Mouse (Mus musculus) MEL-GATA-1-ER (cell line): Measurements from ENCODE around the gene Nphp3.

Experiments
- DNase-seq: peaks from one replicate; pipeline ENCODE4 v3.0.0-alpha.2; 2012; ENCODE audit warnings: low read depth; ENCODE audit errors: extremely low read depth

Gene Nphp3

DNA sequence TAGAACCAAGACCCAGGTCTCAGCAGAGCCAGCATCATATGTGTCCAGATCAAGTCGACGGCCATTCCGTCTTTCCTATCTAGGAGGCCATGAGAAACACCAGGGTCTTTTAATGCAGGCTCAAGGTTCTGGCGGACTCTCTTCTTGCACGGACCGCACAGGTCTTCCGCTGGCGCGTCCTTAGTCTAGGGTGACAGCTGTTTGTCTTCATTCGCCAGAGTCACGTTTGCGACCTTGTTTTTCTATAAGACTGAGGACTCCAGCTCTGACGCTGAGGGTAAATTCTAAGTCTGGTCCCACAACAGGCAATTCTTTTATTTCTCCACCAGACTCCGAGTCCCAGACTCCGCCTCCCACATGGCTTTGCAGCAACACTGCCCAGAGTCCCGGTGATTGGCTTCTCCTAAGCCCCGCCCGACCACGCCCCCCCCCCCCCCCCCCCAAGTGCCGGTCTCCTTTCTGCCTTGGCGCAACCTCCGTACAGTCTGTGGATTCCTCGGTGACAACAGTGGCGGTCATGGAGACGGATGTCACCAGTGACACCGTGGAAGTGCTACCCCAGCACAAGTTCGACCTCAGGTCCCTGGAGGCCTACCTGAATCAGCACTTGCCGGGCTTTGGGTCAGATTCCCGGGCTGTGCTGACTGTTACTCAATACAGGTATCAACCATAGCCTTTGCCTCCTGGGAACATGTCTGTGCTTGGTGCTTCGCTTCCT is 61.1 kb downstream of the Nphp3 start, which contains the start of gene Acad11:
TSS of gene Acad11 (plus strand) at position 134 of the 718 bp plus-strand sequence.
- DNase-seq = peak; percentile 86

DNA sequence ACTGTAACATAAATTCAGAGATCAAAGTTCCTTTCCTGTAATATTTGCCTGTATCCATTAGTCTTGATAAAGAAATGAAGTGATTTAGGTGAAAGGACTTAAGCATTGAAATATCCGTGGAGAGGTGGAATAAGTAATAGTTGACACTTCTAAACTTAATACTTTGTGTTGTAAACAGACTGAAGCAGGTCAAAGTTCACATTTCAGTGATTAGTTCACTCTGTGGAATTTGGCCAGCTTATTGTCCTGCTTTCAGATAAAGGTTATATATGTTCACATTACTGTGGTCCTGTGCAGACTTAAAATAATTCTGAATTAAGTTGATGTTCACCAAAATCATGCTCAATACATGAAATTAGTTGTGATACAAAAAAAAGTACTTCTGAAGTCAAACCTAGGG is 62.2 kb downstream of the Nphp3 start:
- no peak for DNase-seq

DNA sequence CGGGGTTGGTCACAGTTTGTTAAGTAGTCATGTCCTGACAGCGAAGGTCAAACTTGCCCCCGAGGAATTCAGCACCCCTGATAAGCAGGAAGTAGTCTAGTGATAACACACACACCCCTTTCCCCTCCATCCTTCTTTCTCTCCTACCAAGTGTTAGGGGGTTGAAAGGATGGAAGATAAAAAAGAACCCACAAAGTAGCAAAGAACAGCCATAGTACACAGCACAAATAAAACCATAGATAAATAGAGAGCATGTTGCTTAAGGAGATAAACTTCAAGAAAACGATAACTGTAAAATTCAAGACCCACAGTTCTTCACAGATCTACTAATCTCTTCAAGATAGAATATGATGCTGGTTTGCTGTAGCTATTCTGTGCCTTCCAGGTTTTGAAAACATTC is 67.9 kb downstream of the Nphp3 start:
- DNase-seq = no peak

DNA sequence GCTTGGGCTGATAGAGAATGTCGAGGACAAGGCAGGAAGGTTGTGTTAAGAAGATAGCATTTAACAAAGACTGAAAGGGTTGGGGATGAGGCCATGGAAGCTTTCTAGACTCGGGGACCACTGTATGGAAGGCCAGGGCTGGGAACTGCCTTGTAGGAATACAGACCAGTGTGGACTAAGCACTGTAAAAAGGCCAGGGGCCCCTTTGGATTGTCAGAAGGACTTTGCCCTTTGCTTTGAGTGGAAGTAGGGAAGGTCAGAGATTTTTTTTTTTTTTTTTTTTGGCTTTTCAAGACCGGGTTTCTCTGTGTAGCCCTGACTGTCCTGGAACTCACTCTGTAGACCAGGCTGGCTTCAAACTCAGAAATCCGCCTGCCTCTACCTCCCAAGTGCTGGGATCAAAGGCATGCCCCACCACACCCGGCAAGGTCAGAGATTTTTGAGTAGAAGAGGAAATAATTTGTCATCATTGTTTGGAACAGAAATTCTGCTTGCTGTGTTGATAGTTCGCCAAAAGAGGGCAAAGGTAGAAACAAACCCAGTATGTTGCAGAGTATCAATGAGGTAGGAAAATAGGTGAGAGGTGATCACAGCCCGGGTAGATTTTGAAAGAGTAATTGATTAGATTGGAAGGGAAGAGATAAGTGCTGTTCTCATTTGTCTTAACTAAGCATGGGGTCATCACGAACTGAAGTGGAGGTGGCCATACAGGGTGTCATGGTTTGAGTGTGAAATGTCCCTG is 68.7 kb downstream of the Nphp3 start:
- DNase-seq = no peak

DNA sequence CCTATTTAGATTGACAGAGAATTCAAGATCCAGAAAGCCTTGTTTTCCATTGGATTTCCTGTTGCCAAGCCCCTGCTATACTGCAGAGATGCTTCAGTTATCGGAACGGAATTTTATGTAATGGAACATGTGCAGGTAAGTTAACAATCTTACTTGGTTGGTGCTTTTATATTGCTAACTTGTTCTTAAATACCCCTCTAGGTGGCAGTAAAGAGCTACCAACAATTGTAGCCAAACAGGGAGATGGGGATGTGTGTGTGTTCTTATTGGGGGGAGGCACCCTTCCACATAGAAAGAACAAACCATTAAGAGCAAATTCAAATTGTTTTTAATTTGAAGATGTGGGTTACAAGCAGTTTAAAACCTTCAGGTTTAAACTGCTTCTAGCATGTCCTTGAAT is 73.5 kb downstream of the Nphp3 start:
- peak; percentile 26 for DNase-seq

DNA sequence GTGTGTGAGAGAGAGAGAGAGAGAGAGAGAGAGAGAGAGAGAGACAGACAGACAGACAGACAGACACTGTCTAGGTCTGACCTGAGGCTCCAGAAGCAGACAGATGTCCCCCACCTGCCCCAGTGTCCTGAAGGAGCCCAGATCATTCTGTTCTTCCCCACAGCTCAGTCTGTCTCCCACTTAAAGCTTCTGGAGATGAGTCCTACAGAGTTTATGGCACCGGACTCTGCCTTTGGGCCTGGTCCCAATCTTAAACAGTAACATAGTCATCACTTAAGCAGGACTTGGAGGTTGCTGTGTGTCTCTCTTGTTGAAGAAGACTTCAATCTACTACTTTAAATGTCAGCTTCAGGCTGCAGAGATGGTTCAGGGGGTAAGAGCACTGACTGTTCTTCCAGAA is 76.4 kb downstream of the Nphp3 start:
- DNase-seq = no peak

DNA sequence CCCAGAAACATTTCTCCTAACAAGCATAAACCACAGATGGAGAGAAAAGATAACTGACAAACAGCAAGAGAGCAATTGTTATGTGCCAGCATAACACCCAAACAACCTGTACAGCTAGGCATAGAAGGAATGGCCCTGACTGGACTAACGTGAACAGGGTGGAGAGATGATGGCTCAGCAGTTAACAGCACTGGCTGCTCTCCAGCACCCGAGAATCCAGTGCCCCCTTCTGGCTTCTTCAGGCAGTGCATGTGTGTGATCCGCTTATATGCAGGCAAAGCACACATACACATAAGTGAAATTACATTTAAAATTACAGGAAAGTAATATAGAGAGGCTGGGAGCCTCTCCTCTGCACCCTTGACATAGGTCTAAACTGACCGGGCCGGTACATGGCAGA is 77.0 kb downstream of the Nphp3 start:
- DNase-seq = peak; percentile 36

DNA sequence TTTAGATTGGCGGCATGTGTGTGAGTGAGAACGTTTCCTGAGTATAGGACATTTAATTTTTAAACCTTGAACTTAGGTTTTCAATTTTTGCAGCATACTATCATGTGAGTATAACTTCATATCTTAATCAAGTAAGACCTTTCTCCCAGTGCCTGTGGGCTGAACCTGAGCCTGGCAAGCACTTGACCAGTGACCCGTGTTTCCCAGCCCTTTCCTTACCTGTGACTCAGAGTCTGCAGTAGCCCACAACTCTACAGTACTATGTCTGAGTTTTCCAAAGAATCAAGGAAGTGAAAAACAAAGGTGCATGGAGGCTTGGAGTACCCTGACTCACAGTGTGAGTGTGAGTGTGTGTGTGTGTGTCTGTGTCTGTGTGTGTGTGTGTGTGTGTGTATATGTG is 77.7 kb downstream of the Nphp3 start:
- DNase-seq = no peak

DNA sequence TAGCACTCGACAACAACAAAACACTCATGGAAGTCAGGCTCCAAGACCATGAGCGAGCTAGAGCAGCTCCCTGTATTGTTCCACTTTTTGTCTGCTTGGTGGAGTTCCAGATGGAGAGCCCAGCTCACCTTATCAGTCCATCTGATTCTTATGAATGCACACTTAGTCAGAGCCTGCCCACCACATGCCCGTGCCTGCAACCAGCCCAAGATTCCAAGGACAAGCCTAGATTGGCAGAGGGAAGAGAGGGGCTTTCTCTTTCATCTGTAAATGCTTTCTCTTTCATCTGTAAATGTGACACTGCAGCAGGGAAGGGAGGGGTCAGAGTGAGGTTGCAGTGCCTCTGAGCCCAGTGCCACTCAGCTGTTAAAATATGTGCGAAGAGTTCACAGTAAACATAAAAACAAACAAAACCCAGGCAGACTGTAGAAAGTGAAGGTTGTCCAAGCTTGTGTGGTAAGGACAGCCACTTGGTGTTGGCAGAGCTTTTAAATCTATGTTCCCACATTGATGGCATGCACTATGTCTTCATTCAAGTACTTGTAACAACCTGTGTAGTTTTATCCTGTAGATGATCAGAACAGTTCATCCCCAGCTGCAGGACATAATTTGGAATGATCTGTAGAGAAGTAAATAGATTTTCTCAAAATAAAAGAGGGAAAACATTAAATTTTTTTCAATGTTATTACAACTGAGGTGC is 83.5 kb downstream of the Nphp3 start:
- no peak for DNase-seq

DNA sequence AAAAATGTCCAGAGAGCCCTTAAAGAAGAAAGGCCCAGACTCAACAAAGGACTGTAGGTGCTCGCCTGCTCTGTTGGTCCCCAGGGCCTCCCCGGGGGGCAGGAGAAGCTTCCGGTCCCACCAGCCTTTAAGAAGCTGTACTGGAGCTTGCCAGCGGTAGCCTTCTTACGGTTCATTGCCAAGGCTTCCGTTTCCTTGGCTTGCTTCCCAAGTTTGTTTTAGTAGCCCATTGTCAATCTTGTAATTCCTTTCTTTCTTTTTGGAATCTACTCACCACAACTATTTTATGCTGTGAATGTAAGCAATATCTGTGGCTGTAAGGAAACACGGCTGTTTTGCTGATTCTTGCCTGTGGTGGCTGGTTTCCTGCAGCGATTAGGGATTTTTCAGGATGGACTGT is 86.2 kb downstream of the Nphp3 start:
- no peak for DNase-seq

DNA sequence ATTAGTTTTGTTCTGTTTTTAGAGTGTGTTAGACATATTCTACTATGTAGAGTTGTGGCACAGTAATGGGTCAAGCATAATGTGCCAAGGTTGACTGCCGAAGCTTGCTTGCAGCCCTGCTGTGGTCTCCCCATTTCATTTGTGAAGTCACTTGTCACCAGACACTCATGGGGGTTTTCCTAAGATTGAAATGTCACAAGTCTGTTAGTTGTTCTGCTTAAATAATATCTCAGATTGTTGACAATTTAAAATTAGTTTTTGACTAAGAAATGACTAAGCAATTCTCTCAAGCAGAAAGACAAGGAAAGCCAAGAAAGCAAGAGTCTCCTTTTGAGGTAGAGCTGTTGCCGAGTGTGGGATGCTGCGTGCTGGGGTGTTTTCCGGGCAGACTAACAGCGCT is 90.6 kb downstream of the Nphp3 start:
- DNase-seq = no peak
